13 mouse cellular contexts compared by ENCODE assay signal in genomic region chr7:92400551-92400950, GRCm38 (mm10).
"Had no signal": no experiment of that assay in that cellular context is flagged by ENCODE, and none has a peak within 500 bp of the region (broad histone marks: within the 10 kb centered on the region; RNA-seq: fewer than 3 reads in every experiment).

No protein-coding gene starts in this region.

- DNase-seq: kidney, adult 2 months; kidney, postnatal 14 days; lung, adult 2 months; lung, postnatal 36 days; spleen, adult 18-20 months; thymus, adult 18-20 months; thymus, postnatal 14 days had no signal

- H3K9ac ChIP-seq: kidney, embryonic 15.5 days; limb, embryonic 13.5 days; liver, embryonic 15.5 days; neural tube, embryonic 13.5 days had no signal

- H3K27me3 ChIP-seq: kidney, embryonic 15.5 days; limb, embryonic 13.5 days; liver, embryonic 15.5 days; neural tube, embryonic 13.5 days had no signal

- H3K4me3 ChIP-seq: kidney, embryonic 15.5 days; limb, embryonic 13.5 days; liver, embryonic 15.5 days; midbrain, embryonic 10.5 days; neural tube, embryonic 13.5 days had no signal

- ATAC-seq: lung, postnatal 0 days had no signal

- H3K4me1 ChIP-seq: kidney, embryonic 15.5 days; limb, embryonic 13.5 days; liver, embryonic 15.5 days; midbrain, embryonic 10.5 days had no signal

- H3K9me3 ChIP-seq: kidney, embryonic 15.5 days; limb, embryonic 13.5 days; liver, embryonic 15.5 days; midbrain, embryonic 10.5 days; neural tube, embryonic 13.5 days had no signal

- H3K27ac ChIP-seq: kidney, embryonic 15.5 days; limb, embryonic 13.5 days; liver, embryonic 15.5 days; midbrain, embryonic 10.5 days had no signal

- H3K36me3 ChIP-seq: kidney, embryonic 15.5 days; limb, embryonic 13.5 days; liver, embryonic 15.5 days; midbrain, embryonic 10.5 days; neural tube, embryonic 13.5 days had no signal

- H3K4me2 ChIP-seq: kidney, embryonic 15.5 days; limb, embryonic 13.5 days; liver, embryonic 15.5 days; neural tube, embryonic 13.5 days had no signal
